Mouse (Mus musculus) G1E (cell line): Measurements from ENCODE around the gene Ptdss2.

Source experiments
- CTCF ChIP-seq: IDR thresholded peaks from 2 replicates; pipeline ENCODE4 v1.5.1; 2012; ENCODE audit warnings: low read depth, low read length, inconsistent platforms, mixed read lengths
- GATA1 ChIP-seq: IDR thresholded peaks from 2 replicates; pipeline ENCODE4 v1.6.1; 2012; ENCODE audit warnings: borderline replicate concordance, low read length, inconsistent platforms, mixed read lengths
- GATA2 ChIP-seq: IDR thresholded peaks from 2 replicates; pipeline ENCODE4 v1.6.1; 2012; ENCODE audit warnings: low read depth, low read length, inconsistent platforms, borderline replicate concordance
- POLR2AphosphoS5 ChIP-seq: IDR thresholded peaks from 2 replicates; pipeline ENCODE4 v1.6.1; 2012; ENCODE audit warnings: low read depth, low read length, inconsistent platforms; ENCODE audit not compliant: insufficient replicate concordance
- TAL1 ChIP-seq: conservative IDR thresholded peaks from 2 replicates; pipeline ENCODE4 v1.6.1; 2012; ENCODE audit warnings: low read depth, low read length, inconsistent platforms, mixed read lengths

- TF ChIP-seq CTCF (no peak), TAL1 (no peak), POLR2AphosphoS5 (no peak), GATA1 (no peak), GATA2 (no peak)
These were observed 19.0 kb upstream of the Ptdss2 start for GRCm38 (mm10) chr7:141103161-141103560.
